Mouse (Mus musculus): ENCODE measurements around the gene Nuak1.

The Nuak1 gene

DNA sequence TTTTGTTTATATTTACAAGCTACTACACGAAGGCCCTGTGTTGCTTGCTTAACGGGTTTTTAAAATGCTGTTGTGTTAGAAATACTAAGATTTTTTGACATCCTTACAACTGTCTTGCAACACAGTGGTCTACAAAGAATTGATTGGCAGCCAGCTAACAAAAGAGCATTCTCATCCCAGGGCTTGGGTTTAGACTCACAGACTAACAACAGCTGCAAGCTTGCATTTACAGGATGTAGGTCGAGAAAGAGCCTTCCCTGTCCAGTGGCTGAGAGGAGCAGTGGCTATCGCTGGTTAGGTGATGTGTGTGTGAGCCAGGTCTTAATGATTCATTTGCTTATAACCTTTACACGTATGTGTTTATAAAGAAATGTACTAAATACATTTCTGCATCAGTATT lies 94.7 kb downstream of the Nuak1 start:
- no peak for DNase-seq (ENCODE audit: low read depth, low spot score)

DNA sequence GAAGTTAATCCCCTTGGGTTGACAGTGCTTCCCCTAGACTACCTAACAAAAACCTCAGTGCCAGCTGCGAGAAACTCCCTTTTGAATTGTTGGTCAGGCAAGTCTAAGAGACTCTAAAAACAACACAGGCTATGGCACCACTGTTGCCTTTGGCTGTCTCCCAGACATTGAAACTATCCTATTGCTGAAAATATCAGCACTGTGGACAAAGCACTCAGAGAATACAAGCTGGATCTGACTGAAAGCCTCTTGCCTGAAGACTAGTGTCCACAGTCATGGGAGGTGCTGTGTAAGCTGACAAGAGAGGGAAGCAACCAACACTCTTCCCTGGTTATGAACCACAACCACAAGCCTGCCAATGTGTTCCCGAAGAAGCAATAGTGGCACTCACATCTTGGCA lies 96.9 kb downstream of the Nuak1 start:
- no peak for DNase-seq (ENCODE audit: low read depth, low spot score)

DNA sequence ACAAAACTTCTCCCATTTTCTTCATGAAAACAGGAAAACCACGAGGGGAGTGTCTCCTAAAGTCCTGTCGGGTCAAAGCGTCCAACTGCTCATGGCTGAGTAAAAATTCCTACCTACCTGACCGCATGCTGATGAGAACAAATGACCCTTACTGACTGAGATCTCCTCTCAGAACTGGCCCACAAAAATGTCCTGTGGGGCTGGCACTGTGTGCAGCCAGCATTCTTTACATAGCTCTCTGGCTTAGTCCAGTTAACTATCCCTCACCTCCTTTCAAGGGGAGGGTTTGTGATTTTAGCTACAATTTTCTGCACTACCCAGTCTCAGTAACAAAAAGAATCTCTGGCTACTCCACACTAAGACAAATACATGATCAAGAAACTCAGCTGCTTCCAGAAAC lies 100.9 kb downstream of the Nuak1 start:
- DNase-seq (ENCODE audit: low read depth, low spot score), result no peak

DNA sequence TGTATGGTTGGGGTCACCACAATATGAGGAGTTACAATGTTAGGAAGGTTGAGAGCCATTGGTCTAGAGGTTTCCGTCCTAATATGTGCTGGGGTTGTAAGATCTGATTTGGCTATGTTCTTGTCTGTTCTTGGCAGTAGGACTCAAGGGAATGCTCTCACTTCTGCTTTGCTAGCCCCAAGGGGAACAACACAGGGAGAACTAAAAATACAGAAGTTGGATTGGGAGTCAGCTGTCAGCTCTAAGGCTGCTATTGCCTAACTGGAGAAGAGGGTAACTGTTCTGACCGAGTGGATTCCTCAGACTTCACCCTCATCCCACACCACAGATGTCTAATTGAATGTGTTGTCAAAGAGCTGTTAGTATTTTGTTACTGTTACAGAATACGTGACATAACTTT lies 101.6 kb downstream of the Nuak1 start:
- no peak for DNase-seq (ENCODE audit: low read depth, low spot score)

DNA sequence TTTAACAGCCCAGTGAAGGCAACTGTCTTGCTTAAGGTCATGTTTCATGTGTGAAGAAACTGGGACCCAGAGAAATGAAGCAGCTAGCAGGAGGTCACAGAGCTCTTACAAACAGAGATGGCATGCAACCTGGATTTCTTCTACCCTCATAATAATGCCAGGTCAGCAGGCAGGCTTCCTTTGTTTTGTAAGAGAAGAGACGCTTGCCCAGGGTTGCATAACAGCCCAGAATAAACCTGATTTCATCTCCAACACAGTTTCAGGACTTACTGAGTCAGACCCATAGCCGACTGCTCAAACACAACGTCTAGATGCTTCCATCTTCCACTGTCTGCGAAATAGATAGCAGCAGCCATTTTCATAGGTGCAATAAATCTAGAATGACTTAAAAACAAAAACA lies 105.0 kb downstream of the Nuak1 start:
- DNase-seq (ENCODE audit: low read depth, low spot score), result no peak

DNA sequence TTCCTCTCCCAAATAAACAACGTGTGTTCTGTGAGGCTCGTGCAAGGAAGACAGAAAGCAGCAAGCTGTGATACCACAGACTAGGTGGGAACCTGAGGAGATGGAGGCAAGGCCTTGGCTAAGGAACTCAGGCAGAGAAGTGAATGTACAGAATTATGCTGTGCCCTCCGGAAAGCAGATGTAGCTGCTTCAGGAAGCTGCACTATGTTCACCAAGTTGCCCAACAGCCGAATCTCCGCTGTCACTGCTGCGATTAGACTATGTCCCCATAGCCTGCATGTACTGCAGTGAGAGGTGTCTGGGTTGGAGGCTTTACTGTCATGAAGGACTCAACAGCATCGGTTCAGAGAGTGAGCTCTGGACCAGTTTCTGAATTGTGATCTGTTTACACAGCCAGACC lies 110.6 kb downstream of the Nuak1 start:
- DNase-seq (ENCODE audit: low read depth, low spot score), result no peak

DNA sequence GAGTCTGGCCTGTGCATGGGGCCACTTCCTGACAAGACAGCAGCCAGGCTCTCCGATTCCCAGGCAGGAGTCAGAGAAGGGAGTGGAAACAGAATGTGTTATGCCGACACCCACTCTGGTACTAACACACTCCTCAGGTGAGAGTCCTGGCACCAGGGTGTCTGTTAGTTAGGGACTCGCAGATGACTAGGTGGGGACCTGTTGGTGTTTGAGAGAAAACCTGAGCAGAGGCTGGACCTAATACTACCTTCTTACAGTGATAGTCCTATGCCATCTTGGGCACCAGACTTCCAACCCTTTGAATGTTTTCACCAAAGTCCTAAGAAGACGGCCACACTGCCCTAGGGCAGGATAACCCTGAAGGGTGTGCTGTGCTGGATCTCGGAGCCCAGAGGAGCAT lies 111.1 kb downstream of the Nuak1 start:
- no peak for DNase-seq (ENCODE audit: low read depth, low spot score)

DNA sequence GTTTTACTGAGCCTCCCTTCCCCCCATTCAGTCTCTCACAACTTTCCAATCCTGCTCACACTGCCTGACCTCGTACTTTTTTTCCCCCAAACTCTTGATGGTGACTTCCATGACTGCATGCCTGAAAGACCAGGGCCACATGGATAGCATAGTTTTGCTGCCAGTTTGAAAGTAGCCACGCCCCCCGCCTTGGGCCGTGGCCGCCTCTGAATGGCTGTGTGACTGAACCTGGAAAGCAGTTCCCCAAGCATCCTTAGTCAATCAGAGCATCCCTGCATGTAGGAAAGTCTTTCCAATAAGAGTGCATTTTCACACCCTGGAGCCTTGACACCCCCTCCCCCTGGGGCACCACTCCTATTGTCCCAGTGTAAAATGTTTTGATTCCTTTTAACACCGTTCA lies 116.4 kb downstream of the Nuak1 start:
- no peak for DNase-seq (ENCODE audit: low read depth, low spot score)
